Mouse (Mus musculus): ENCODE data around the gene Gm30083. TPM values are rescaled to one million over a fixed set of nuclear protein-coding genes. Genes with fewer than 3 reads are reported as not detected.

Gm30083 gene
- polyA plus RNA-seq (2016; fragmentation: Nextera tagmentation; extraction: Ambion mirVana): not detected in 2 replicates

GRCm38 (mm10) chr14:34015063-34015462 is at the start of gene Gm30083:
Gene Gm30083, minus strand, starts transcription at chr14:34015182.
- 92% methylated on average over 3 of the region's 3 CpGs for WGBS
- DNase-seq (ENCODE audit: low spot score): no peak
- Histone ChIP-seq H3K27ac (no peak within 1 kb of the TSS), H3K4me1 (no peaks in the 10 kb centered on the region), H3K9me3 (replicated peaks) (no peaks in the 10 kb centered on the region), H3K27me3 (ENCODE audit: low read depth, poor library complexity, severe bottlenecking) (no peaks in the 10 kb centered on the region), H3K4me3 (no peak within 1 kb of the TSS), H3K36me3 (no peaks in the 10 kb centered on the region)

GRCm38 (mm10) chr14:34052516-34052915 is 37.5 kb upstream of the Gm30083 start, which contains the start of gene Antxrl:
Gene Antxrl, plus strand, starts transcription at chr14:34052707.
- Histone ChIP-seq H3K36me3 (no peaks in the 10 kb centered on the region), H3K9me3 (replicated peaks) (no peaks in the 10 kb centered on the region), H3K27ac (no peak within 1 kb of the TSS), H3K4me1 (peaks cover 8% of the 10 kb centered on the region; the same call in 1 of the 2 replicates), H3K27me3 (ENCODE audit: low read depth, poor library complexity, severe bottlenecking) (no peaks in the 10 kb centered on the region), H3K4me3 (no peak within 1 kb of the TSS)
- WGBS: 90% methylated on average over 6 of the region's 6 CpGs
- DNase-seq (ENCODE audit: low spot score): no peak

- Histone ChIP-seq H3K4me3 (no peak overlapping the region), H3K36me3 (no peaks in the 10 kb centered on the region), H3K4me1 (peaks cover 8% of the 10 kb centered on the region; the same call in 1 of the 2 replicates), H3K9me3 (replicated peaks) (no peaks in the 10 kb centered on the region), H3K27ac (no peak overlapping the region; the same call in 1 of the 2 replicates), H3K27me3 (ENCODE audit: low read depth, poor library complexity, severe bottlenecking) (no peaks in the 10 kb centered on the region)
- DNase-seq (ENCODE audit: low spot score): no peak
- WGBS: 76% methylated on average over 5 of the region's 5 CpGs
Measured at GRCm38 (mm10) chr14:34050101-34050779, 35.3 kb upstream of the Gm30083 start.

GRCm38 (mm10) chr14:34043341-34043740 is 28.4 kb upstream of the Gm30083 start:
- H3K27me3 ChIP-seq (ENCODE audit: low read depth, poor library complexity, severe bottlenecking): no peaks in the 10 kb centered on the region
- H3K4me3 ChIP-seq: no peak overlapping the region
- no peaks in the 10 kb centered on the region for H3K4me1 ChIP-seq
- H3K36me3 ChIP-seq: no peaks in the 10 kb centered on the region
- DNase-seq (ENCODE audit: low spot score): no peak
- no peaks in the 10 kb centered on the region for H3K9me3 ChIP-seq (replicated peaks)
- WGBS: 62% methylated on average over 3 of the region's 3 CpGs
- no peak overlapping the region for H3K27ac ChIP-seq

- Histone ChIP-seq H3K4me1 (no peaks in the 10 kb centered on the region), H3K9me3 (replicated peaks) (no peaks in the 10 kb centered on the region), H3K4me3 (no peak overlapping the region), H3K27me3 (ENCODE audit: low read depth, poor library complexity, severe bottlenecking) (no peaks in the 10 kb centered on the region), H3K36me3 (no peaks in the 10 kb centered on the region), H3K27ac (no peak overlapping the region)
- no peak for DNase-seq (ENCODE audit: low spot score)
- 84% methylated on average over 4 of the region's 4 CpGs for WGBS
Measured at GRCm38 (mm10) chr14:34041241-34041640, 26.3 kb upstream of the Gm30083 start.

GRCm38 (mm10) chr14:34033841-34034610 is 19.0 kb upstream of the Gm30083 start:
- H3K4me3 ChIP-seq: no peak overlapping the region
- 87% methylated on average over 8 of the region's 8 CpGs for WGBS

GRCm38 (mm10) chr14:34026710-34027109 is 11.7 kb upstream of the Gm30083 start:
- DNase-seq (ENCODE audit: low spot score): no peak
- H3K27me3 ChIP-seq (ENCODE audit: low read depth, poor library complexity, severe bottlenecking): no peaks in the 10 kb centered on the region
- no peaks in the 10 kb centered on the region for H3K36me3 ChIP-seq
- no peaks in the 10 kb centered on the region for H3K4me1 ChIP-seq
- H3K9me3 ChIP-seq (replicated peaks): no peaks in the 10 kb centered on the region
- 83% methylated on average over 2 of the region's 2 CpGs for WGBS
- H3K4me3 ChIP-seq: no peak overlapping the region
- H3K27ac ChIP-seq: no peak overlapping the region

More at GRCm38 (mm10) chr14:34033841-34034610, 19.0 kb upstream of the Gm30083 start:
- Histone ChIP-seq H3K27ac (no peak overlapping the region), H3K4me1 (no peaks in the 10 kb centered on the region), H3K9me3 (replicated peaks) (no peaks in the 10 kb centered on the region), H3K36me3 (no peaks in the 10 kb centered on the region), H3K27me3 (ENCODE audit: low read depth, poor library complexity, severe bottlenecking) (no peaks in the 10 kb centered on the region)
- no peak for DNase-seq (ENCODE audit: low spot score)

GRCm38 (mm10) chr14:34016938-34017337 is 2.0 kb upstream of the Gm30083 start:
- H3K27me3 ChIP-seq (ENCODE audit: low read depth, poor library complexity, severe bottlenecking): no peaks in the 10 kb centered on the region
- 97% methylated on average over 2 of the region's 2 CpGs for WGBS

GRCm38 (mm10) chr14:34016381-34016780 is 1.4 kb upstream of the Gm30083 start, which contains the start of gene Gm5460:
Gene Gm5460, plus strand, starts transcription at chr14:34016758.
- DNase-seq (ENCODE audit: low spot score): no peak
- WGBS: 94% methylated on average over 4 of the region's 4 CpGs
- no peaks in the 10 kb centered on the region for H3K36me3 ChIP-seq

More at GRCm38 (mm10) chr14:34016938-34017337, 2.0 kb upstream of the Gm30083 start:
- no peak for DNase-seq (ENCODE audit: low spot score)
- Histone ChIP-seq H3K36me3 (no peaks in the 10 kb centered on the region), H3K4me1 (no peaks in the 10 kb centered on the region), H3K4me3 (no peak overlapping the region), H3K27ac (no peak overlapping the region), H3K9me3 (replicated peaks) (no peaks in the 10 kb centered on the region)

GRCm38 (mm10) chr14:34002358-34002757 is 12.6 kb downstream of the Gm30083 start:
- no peak for DNase-seq (ENCODE audit: low spot score)
- no peaks in the 10 kb centered on the region for H3K9me3 ChIP-seq (replicated peaks)

More at GRCm38 (mm10) chr14:34016381-34016780, 1.4 kb upstream of the Gm30083 start, which contains the start of gene Gm5460:
- H3K4me1 ChIP-seq: no peaks in the 10 kb centered on the region
- H3K4me3 ChIP-seq: no peak within 1 kb of the TSS
- H3K27me3 ChIP-seq (ENCODE audit: low read depth, poor library complexity, severe bottlenecking): no peaks in the 10 kb centered on the region
- no peak within 1 kb of the TSS for H3K27ac ChIP-seq
- no peaks in the 10 kb centered on the region for H3K9me3 ChIP-seq (replicated peaks)

GRCm38 (mm10) chr14:34001445-34001844 is 13.5 kb downstream of the Gm30083 start:
- Histone ChIP-seq H3K4me3 (no peak overlapping the region), H3K9me3 (replicated peaks) (no peaks in the 10 kb centered on the region), H3K27me3 (ENCODE audit: low read depth, poor library complexity, severe bottlenecking) (no peaks in the 10 kb centered on the region), H3K36me3 (no peaks in the 10 kb centered on the region), H3K4me1 (peaks cover 14% of the 10 kb centered on the region), H3K27ac (no peak overlapping the region)
- peak; percentile 25 for DNase-seq (ENCODE audit: low spot score)

More at GRCm38 (mm10) chr14:34002358-34002757, 12.6 kb downstream of the Gm30083 start:
- Histone ChIP-seq H3K36me3 (no peaks in the 10 kb centered on the region), H3K4me3 (no peak overlapping the region), H3K4me1 (peaks cover 6% of the 10 kb centered on the region), H3K27me3 (ENCODE audit: low read depth, poor library complexity, severe bottlenecking) (no peaks in the 10 kb centered on the region), H3K27ac (no peak overlapping the region)
- 95% methylated on average over 5 of the region's 5 CpGs for WGBS

DNA sequence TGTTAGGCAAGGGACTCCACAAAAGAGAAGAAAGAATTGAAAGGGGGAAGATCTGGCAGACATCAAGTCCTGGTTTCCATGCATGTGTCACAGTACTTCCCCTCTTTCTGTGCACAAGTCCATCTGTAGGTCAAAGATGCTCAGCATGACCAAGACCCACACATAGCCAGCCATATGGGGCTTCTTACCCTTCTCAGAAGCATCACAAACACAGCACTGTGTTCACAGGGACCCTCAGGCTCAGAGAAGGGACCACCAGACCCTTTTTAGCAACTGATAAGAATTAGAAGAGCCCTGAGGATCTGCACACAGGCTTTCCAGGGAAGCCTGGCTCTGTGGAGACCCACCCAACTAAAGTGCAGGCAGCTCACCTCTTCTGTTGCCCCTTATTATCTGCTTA is 14.9 kb downstream of the Gm30083 start:
- H3K4me3 ChIP-seq: no peak overlapping the region
- no peaks in the 10 kb centered on the region for H3K36me3 ChIP-seq
- H3K27ac ChIP-seq: no peak overlapping the region
- H3K4me1 ChIP-seq: peaks cover 14% of the 10 kb centered on the region
- no peaks in the 10 kb centered on the region for H3K9me3 ChIP-seq (replicated peaks)
- DNase-seq (ENCODE audit: low spot score): no peak
- H3K27me3 ChIP-seq (ENCODE audit: low read depth, poor library complexity, severe bottlenecking): no peaks in the 10 kb centered on the region

DNA sequence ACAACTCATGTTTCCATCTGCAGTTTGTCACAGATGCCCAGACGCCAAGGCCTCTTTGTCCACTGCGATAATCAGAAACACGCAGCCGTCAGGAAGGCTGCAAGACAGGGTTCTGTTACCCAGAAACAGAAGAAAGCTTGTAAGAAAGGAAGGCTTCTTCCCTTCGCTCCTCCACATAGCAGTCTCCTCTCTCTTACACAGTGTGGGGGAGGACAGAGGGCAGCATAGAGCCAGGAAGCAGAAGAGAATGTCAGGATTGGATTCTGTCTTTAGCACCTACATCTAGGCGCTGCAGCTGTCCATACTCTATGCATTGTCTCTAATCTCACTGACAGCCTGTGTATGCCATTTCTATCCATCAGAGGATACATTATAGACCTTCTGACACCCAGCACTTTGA is 17.6 kb downstream of the Gm30083 start:
- WGBS: 54% methylated on average over 6 of the region's 6 CpGs
- no peak for DNase-seq (ENCODE audit: low spot score)
- no peaks in the 10 kb centered on the region for H3K9me3 ChIP-seq (replicated peaks)
- no peaks in the 10 kb centered on the region for H3K36me3 ChIP-seq
- 0 out of 2 replicates have a peak, but pooled peaks cover 4% of the 10 kb centered on the region for H3K27me3 ChIP-seq (ENCODE audit: low read depth, poor library complexity, severe bottlenecking)
- H3K4me3 ChIP-seq: no peak overlapping the region
- peaks cover 14% of the 10 kb centered on the region for H3K4me1 ChIP-seq
- no peak overlapping the region for H3K27ac ChIP-seq

All from limb, embryonic 10.5 days (tissue).